Mouse (Mus musculus) C2C12 (cell line): ENCODE data around the gene Lpgat1.
A peak's percentile ranks its signal among the peaks of the same experiment; 100 is the strongest.

Experiments used
- CTCF ChIP-seq: IDR thresholded peaks from one replicate; pipeline ENCODE4 v1.5.1; 2011; ENCODE audit not compliant: control insufficient read depth, insufficient read depth, insufficient read length
- MAX ChIP-seq: IDR thresholded peaks from one replicate; pipeline ENCODE4 v1.6.1; 2011; ENCODE audit warnings: mild to moderate bottlenecking, control low read depth
- MYOD1 ChIP-seq: IDR thresholded peaks from one replicate; pipeline ENCODE4 v1.6.1; 2011; ENCODE audit warnings: low read depth; ENCODE audit not compliant: control insufficient read depth, insufficient read length
- MYOG ChIP-seq: IDR thresholded peaks from one replicate; pipeline ENCODE4 v1.6.1; 2011; ENCODE audit not compliant: control insufficient read depth, insufficient read length; ENCODE audit errors: extremely low read depth
- USF1 ChIP-seq: IDR thresholded peaks from one replicate; pipeline ENCODE4 v1.6.1; 2011; ENCODE audit warnings: low read depth, mild to moderate bottlenecking, control low read depth, moderate library complexity

DNA sequence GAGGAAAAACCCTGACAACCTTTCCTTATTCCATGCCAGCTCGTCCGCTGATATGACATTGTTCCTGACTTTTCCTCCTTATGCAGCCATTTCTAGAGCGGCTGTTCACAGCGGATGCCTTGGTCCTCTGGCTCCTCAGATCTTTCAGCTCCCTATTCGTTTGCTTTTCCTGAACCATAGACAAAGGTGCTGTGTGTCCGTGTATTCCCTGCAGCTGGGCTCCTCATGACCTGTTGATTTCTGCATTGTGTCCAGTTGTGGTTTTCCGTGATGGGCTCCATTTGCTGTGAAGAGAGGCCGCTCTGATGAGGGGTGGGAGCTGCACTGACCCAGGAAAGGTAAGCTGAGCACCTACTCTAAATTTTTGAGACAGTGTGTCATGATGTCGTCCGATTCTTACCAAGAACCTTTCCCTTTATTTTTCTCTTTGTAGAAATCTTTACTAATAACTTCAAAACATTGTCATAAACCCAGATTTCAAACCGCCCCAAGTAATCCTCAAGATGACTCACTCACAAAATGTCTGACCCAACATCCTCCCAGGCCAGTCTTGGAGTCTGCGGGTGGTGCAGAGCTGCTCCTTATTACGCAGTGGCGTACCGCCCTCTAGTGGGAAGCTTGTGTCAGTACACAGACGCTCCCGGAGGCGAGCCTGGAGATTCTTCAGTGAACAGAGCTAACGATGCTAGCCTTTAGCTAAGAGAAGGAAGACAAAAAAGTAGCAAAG is 99.9 kb downstream of the Lpgat1 start:
- peak; percentile 80 for TF ChIP-seq CTCF
- no peak for TF ChIP-seq MYOG
- no peak for TF ChIP-seq USF1
- no peak for TF ChIP-seq MYOD1
- peak; percentile 24 for TF ChIP-seq MAX
